ENCODE assay signal across 17 mouse cellular contexts in the genomic region with DNA sequence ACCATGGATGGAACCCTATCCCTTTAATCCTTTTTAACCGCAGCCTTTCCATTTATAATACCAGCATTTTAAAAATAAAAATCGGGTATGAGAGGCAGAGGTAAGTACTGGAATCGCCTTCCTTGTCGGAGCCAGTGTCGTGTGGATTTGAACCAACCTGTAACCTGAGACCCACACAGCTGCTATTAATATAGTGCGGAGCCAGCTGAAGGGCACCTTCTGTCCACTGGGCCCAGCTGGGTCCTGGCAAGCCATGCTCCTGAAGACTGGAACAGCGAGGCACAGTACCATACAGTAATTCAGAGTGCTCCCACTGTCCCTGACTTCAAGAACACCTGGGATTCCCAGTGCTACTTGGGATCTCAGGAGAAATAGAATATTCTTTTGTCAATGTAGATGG. TPM values are rescaled to one million over a fixed set of nuclear protein-coding genes. Genes with fewer than 3 reads are reported as not detected.
A peak's percentile ranks its signal among the peaks of the same experiment; 100 is the strongest.
DNase-seq lines count a peak whose midpoint lies in the region; ATAC-seq lines count a peak whose summit lies in the region.
"Had no signal": no experiment of that assay in that cellular context is flagged by ENCODE, and none has a peak within 500 bp of the region (broad histone marks: within the 10 kb centered on the region; RNA-seq: fewer than 3 reads in every experiment).

No protein-coding gene starts in this region.

- WGBS in heart, embryonic 13.5 days = 61% methylated on average over 7 of the region's 7 CpGs
- 87% methylated on average over 7 of the region's 7 CpGs for WGBS in heart, embryonic 10.5 days
- 22% methylated on average over 7 of the region's 7 CpGs for WGBS in embryonic facial prominence, embryonic 14.5 days
- 15% methylated on average over 7 of the region's 7 CpGs for WGBS in limb, embryonic 13.5 days

- H3K4me3 ChIP-seq in heart, embryonic 13.5 days = no peak overlapping the region
- H3K4me3 ChIP-seq in heart, embryonic 10.5 days = no peak overlapping the region
- no peak overlapping the region for H3K4me3 ChIP-seq in embryonic facial prominence, embryonic 14.5 days (ENCODE audit: low read depth, low read length)
- no peak overlapping the region for H3K4me3 ChIP-seq in limb, embryonic 13.5 days
- H3K4me3 ChIP-seq: hindbrain, embryonic 15.5 days; midbrain, embryonic 15.5 days had no signal

- H3K4me2 ChIP-seq in heart, embryonic 13.5 days = no peak overlapping the region
- H3K4me2 ChIP-seq in embryonic facial prominence, embryonic 14.5 days (ENCODE audit: low read depth, low read length) = no peak overlapping the region
- H3K4me2 ChIP-seq in limb, embryonic 13.5 days (replicated peaks) = no peak overlapping the region
- H3K4me2 ChIP-seq: hindbrain, embryonic 15.5 days; liver, embryonic 11.5 days; lung, embryonic 14.5 days; midbrain, embryonic 15.5 days had no signal

- no peaks in the 10 kb centered on the region for H3K9me3 ChIP-seq in heart, embryonic 13.5 days
- H3K9me3 ChIP-seq in heart, embryonic 10.5 days = no peaks in the 10 kb centered on the region
- H3K9me3 ChIP-seq in embryonic facial prominence, embryonic 14.5 days (ENCODE audit: control insufficient read depth, low read length) = no peaks in the 10 kb centered on the region
- H3K9me3 ChIP-seq in limb, embryonic 13.5 days = no peaks in the 10 kb centered on the region
- H3K9me3 ChIP-seq: hindbrain, embryonic 15.5 days; midbrain, embryonic 15.5 days had no signal

- 0 out of 2 replicates have a peak, but pooled peaks cover 11% of the 10 kb centered on the region for H3K36me3 ChIP-seq in heart, embryonic 13.5 days
- H3K36me3 ChIP-seq in heart, embryonic 10.5 days = no peaks in the 10 kb centered on the region
- no peaks in the 10 kb centered on the region for H3K36me3 ChIP-seq in embryonic facial prominence, embryonic 14.5 days (ENCODE audit: control insufficient read depth, insufficient read depth, low read length)
- H3K36me3 ChIP-seq in limb, embryonic 13.5 days = no peaks in the 10 kb centered on the region
- H3K36me3 ChIP-seq: hindbrain, embryonic 15.5 days; midbrain, embryonic 15.5 days had no signal

- DNase-seq in heart, embryonic 10.5 days (ENCODE audit: low spot score) = no peak
- DNase-seq in embryo, embryonic 10.5 days (ENCODE audit: low spot score) = peak; percentile 62
- DNase-seq in embryonic facial prominence, embryonic 14.5 days (ENCODE audit: low spot score) = peak; percentile 83
- DNase-seq in cerebellum, adult 11-12 months = no peak
- DNase-seq in kidney, postnatal 14 days = no peak
- no peak for DNase-seq in layer of hippocampus, adult 18-20 months (ENCODE audit: low spot score in 2 of 2)
- DNase-seq: adrenal gland, adult 2 months; cerebellum, adult 11 months; cerebellum, postnatal 36 days; forebrain, postnatal 0 days; layer of hippocampus, postnatal 36 days; lung, embryonic 14.5 days had no signal

- H3K27ac ChIP-seq in heart, embryonic 13.5 days (replicated peaks) = no peak overlapping the region
- H3K27ac ChIP-seq in heart, embryonic 10.5 days = no peak overlapping the region
- no peak overlapping the region for H3K27ac ChIP-seq in embryonic facial prominence, embryonic 14.5 days (replicated peaks; ENCODE audit: low read depth, low read length)
- H3K27ac ChIP-seq in limb, embryonic 13.5 days = no peak overlapping the region
- H3K27ac ChIP-seq: hindbrain, embryonic 15.5 days; midbrain, embryonic 15.5 days had no signal

- H3K4me1 ChIP-seq in heart, embryonic 13.5 days = peaks cover 76% of the 10 kb centered on the region
- H3K4me1 ChIP-seq in heart, embryonic 10.5 days = peaks cover 60% of the 10 kb centered on the region
- H3K4me1 ChIP-seq in embryonic facial prominence, embryonic 14.5 days (ENCODE audit: control insufficient read depth, insufficient read depth, low read length) = peaks cover 26% of the 10 kb centered on the region
- H3K4me1 ChIP-seq in limb, embryonic 13.5 days = peaks cover 62% of the 10 kb centered on the region

- 0 out of 2 replicates have a peak overlapping the region, but pooled peaks have one; percentile 24 for H3K9ac ChIP-seq in heart, embryonic 13.5 days
- no peak overlapping the region for H3K9ac ChIP-seq in embryonic facial prominence, embryonic 14.5 days (ENCODE audit: low read depth, low read length)
- H3K9ac ChIP-seq in limb, embryonic 13.5 days = no peak overlapping the region
- H3K9ac ChIP-seq: forebrain, postnatal 0 days; hindbrain, embryonic 15.5 days; lung, embryonic 14.5 days; midbrain, embryonic 15.5 days had no signal

- no peak for ATAC-seq in heart, embryonic 13.5 days (ENCODE audit: extremely low read depth, insufficient number of reproducible peaks, low FRiP score, low TSS enrichment)
- peak; percentile 58 for ATAC-seq in embryonic facial prominence, embryonic 14.5 days (ENCODE audit: low read depth)
- ATAC-seq in limb, embryonic 13.5 days (ENCODE audit: low FRiP score, low read depth) = peak; percentile 54
- ATAC-seq: forebrain, postnatal 0 days; midbrain, embryonic 15.5 days had no signal

- H3K27me3 ChIP-seq in heart, embryonic 13.5 days (replicated peaks) = no peaks in the 10 kb centered on the region
- H3K27me3 ChIP-seq in heart, embryonic 10.5 days (ENCODE audit: insufficient read depth, poor library complexity, severe bottlenecking) = no peaks in the 10 kb centered on the region
- no peaks in the 10 kb centered on the region for H3K27me3 ChIP-seq in embryonic facial prominence, embryonic 14.5 days (replicated peaks; ENCODE audit: control insufficient read depth, insufficient read depth, low read length)
- no peaks in the 10 kb centered on the region for H3K27me3 ChIP-seq in limb, embryonic 13.5 days
- H3K27me3 ChIP-seq: hindbrain, embryonic 15.5 days; midbrain, embryonic 15.5 days had no signal

RNA-seq across cellular contexts. Expression of gene Trak1, which starts 44.5 kb away (rescaled TPM):
- 30.4 and 32.2 TPM in 2 replicates for polyA plus RNA-seq in heart, embryonic 13.5 days (2015; fragmentation: Nextera tagmentation; extraction: Ambion mirVana)
- 18.2 and 24.1 TPM in 2 replicates for polyA plus RNA-seq in heart, embryonic 10.5 days (2016; fragmentation: Nextera tagmentation; extraction: Ambion mirVana)
- polyA plus RNA-seq in embryonic facial prominence, embryonic 14.5 days (2014; fragmentation: Nextera tagmentation; extraction: Ambion mirVana) = 20.4 and 28.3 TPM in 2 replicates
- polyA plus RNA-seq in limb, embryonic 13.5 days (2015; fragmentation: Nextera tagmentation; extraction: Ambion mirVana) = 17.0 and 17.7 TPM in 2 replicates
- total RNA-seq in layer of hippocampus, adult 18-20 months (2021) = 100 to 1,000 TPM; 228 to 237 TPM

Comparison
In these comparisons a context has a peak if more than half of its experiments do, and no peak if none do; other contexts are left out.
1. DNase-seq: peak in embryo, embryonic 10.5 days (single experiment) and embryonic facial prominence, embryonic 14.5 days (single experiment); none in heart, embryonic 10.5 days (single experiment), cerebellum, adult 11-12 months (single experiment), kidney, postnatal 14 days (single experiment) and layer of hippocampus, adult 18-20 months (0 of 2).